Mouse (Mus musculus): ENCODE measurements around the gene Myoc.

The Myoc gene

DNA sequence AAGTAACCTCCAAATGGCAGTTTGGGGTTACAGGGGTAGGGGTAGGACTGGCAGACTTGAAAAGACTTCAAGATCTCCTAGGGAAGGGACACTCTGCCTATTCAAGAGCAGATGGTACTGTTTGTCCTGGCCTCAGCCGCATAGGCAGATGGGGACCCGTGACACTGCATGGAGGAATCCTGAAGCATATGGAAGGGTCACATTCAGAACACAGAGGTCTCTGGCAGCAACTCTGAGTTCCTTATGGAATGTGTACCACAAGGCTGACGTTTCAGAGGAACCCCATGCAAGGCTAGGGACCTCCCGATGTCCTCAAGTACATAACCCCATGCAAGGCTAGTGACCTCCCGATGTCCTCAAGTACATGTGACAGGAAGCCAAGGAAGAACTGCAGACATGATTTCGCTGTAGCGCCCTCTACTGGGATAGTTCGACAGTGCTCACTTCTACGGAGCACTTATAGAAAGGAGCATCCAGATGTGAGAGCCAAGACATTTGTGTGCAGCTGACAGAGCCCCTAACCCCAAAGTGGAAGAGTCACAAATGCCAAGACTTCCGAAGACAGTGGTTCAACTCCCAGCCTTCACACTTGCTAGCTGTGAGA, 7.2 kb downstream of the Myoc start:
- DNase-seq (ENCODE audit: inconsistent age in 2 of 2, low spot score in 1 of 2): peak in 1 of 2 experiments; percentile 15

DNA sequence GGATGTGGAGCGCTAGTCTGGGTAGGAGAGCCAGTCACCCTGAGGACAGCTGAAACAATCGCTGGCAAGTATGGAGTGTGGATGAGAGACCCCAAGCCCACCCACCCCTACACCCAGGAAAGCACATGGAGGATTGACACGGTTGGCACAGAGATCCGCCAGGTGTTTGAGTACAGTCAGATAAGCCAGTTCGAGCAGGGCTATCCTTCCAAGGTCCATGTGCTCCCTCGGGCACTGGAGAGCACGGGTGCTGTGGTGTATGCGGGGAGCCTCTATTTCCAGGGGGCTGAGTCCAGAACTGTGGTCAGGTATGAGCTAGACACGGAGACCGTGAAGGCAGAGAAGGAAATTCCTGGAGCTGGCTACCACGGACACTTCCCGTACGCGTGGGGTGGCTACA, 9.5 kb downstream of the Myoc start:
- DNase-seq (ENCODE audit: inconsistent age in 2 of 2, low spot score in 1 of 2): no peak

DNA sequence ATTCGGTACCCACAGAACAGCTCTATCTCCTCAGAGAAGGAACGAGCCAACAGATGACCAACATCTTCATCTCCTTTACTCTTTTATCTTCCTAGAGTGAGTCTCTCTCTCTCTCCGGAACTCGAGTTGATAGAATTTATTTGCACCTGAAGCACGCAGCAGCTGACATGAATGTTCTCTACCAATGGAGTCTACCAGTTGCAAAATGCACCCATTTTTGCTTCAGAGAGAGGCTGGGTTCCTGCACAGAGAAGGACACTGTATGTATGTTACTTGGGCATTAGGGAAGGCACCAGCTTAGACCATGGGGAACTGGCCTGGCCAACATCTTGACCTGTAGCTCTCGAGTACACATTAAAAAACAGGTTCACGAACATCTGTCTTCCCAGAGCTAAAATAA, 19.2 kb downstream of the Myoc start, which contains the start of gene Myocos:
Gene Myocos (minus strand): TSS at position 101 of the 400 bp plus-strand sequence.
- no peak for DNase-seq (ENCODE audit: inconsistent age in 2 of 2, low spot score in 1 of 2)

DNA sequence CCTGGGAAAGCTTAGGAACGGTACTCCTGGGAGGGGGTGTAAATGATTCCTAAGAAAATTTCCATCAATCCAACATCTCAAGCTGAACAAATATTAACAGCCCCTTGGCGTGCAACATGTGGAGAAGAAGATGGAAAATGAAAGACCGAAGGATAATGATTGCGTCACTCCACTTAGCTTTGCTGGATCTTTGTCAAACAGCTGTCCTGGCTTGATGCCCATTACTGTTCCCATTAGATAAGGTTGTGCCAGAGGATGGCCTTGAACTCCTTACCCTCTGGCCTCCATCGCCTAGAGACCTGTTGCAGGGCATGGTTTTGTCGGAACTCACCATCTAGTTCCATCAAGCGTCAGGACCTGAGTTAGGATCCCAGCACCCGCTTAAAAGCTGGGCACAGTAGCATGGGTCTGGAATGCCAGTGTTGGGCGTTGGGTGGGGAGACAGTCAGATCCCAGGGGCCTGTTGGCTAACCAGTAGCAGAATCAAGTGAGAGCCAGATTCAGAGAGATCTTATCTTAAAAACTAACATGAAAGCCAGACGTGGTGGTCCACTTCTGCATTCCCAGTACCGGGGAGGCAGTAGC, 21.4 kb downstream of the Myoc start:
- peak; percentile 47 to 80 for DNase-seq (ENCODE audit: inconsistent age in 2 of 2, low spot score in 1 of 2)

DNA sequence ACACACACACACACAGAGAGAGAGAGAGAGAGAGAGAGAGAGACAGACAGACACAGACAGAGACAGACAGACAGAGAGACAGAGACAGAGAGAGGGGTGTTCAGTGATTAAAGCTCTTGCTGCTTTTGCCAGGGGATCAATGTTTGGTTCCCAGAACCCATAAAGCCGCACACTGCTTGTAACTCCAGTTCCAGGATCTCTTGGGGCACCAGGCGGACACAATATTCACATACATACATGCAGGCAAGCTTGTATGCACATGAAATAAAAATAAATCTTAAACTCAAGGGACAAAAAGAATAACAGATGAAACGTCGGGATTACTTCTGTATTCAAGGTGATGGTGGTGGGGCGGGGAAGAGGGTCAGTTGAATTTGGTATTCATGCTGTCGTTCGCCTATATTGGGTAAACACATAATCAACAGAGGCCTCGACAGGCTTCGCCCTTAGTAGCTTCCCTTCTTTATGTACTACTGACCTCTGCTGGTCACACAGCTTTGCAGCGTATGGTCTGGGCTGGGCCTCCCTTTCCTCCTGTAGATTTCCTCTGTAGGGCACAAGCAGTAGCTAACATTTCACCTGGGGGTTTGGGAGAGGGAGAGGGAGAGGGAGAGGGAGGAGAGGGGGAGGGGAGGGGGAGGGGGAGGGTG, 26.0 kb downstream of the Myoc start:
- DNase-seq (ENCODE audit: inconsistent age in 2 of 2, low spot score in 1 of 2): peak; percentile 70 to 91

DNA sequence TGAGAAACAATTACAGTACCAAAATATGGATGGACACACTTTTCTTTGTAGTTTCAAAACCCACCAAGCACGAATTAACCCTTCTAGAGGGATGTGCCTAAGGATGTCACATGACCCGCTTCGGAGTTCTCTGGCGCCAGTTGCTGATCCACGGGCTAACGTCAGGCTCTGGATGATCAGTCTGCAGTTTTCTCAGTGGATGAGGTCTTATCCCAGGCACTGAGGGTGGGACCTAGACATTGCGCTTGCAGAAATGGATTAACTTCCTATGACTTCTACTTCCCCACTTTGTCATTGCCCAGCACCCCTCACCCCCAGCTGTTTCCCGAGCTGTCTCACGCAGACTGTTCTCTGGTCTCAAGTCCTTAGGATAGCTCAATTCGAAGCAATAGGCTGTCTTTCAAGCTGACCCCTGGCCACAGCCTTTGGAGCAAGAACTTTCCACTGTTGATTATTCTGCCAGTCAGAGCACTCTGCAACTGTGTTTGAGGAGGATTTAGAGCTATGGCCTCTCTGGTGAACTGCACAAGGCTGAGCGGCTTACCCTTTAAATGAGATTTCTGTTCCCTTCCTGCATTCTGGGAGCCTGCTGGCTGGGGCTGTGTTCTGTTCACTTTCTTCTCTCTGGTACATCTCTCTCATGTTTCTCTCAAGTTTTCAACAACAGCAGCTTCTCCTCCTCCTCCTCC, 26.7 kb downstream of the Myoc start:
- peak; percentile 11 to 60 for DNase-seq (ENCODE audit: inconsistent age in 2 of 2, low spot score in 1 of 2)

DNA sequence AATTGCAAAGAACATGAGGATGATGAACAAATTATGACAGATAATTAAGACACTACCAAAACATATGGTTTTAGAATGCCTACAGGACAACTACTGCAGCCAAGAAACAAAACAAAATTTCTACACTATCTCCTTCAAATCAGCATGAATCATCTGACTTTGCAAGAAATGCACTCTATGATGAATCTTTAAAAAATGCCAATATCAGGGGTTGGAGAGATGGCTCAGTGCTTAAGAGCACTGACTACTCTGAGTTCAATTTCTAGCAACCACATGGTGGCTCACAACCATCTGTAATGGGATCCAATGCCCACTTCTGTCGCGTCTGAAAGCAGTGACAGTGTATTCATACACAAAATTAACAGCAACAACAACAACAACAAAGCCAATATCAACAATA, 54.8 kb downstream of the Myoc start:
- DNase-seq (ENCODE audit: inconsistent age in 2 of 2, low spot score in 1 of 2): no peak

DNA sequence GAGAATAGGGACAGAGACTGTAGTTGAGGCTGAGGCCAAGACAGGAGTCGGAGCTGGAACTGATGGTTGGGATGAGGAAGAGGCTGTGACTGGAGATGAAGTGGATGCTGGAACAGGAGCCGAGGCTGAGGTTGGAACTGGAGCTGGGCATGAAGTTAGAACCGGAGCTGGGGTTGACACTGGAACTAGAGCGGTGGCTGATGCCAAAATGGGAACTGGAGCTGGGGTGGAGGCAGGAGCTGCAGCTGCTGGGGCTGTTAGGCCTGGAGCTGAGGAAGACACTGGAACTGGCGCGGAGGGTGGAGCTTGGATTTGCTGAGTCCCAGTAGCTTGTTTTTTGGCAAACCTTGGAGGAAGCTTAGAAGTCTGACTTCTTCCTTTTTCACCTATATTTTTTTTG, 58.9 kb downstream of the Myoc start:
- DNase-seq (ENCODE audit: inconsistent age in 2 of 2, low spot score in 1 of 2): no peak
